ENCODE assay signal across 17 mouse cellular contexts in the genomic region with DNA sequence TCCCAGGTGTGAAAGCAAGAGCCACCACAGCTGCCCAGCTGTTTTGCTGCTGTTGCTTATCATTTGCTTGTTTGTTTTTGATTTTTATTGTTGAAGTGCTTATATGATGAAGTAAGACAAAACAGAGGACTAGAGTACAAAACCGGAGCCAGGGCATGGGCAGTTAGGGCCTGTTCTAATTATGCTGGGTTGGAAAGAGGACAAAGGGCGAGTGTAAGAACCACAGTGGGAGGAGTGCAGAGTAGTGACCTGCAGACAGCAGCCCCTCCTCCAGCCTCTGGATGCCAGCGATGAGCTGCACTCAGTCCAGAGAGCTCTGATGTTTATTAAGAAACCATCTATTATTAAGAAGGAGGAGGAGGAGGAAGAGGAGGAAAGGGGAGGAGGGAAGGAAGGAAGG. TPM values are rescaled to one million over a fixed set of nuclear protein-coding genes. Genes with fewer than 3 reads are reported as not detected.
DNase-seq lines count a peak whose midpoint lies in the region; ATAC-seq lines count a peak whose summit lies in the region.
"Had no signal": no experiment of that assay in that cellular context is flagged by ENCODE, and none has a peak within 500 bp of the region (broad histone marks: within the 10 kb centered on the region; RNA-seq: fewer than 3 reads in every experiment).

No protein-coding gene starts in this region.

- no peak overlapping the region for H3K27ac ChIP-seq in kidney, embryonic 15.5 days
- no peak overlapping the region for H3K27ac ChIP-seq in intestine, embryonic 16.5 days (ENCODE audit: low read length)
- H3K27ac ChIP-seq: forebrain, embryonic 13.5 days; hindbrain, embryonic 12.5 days had no signal

- H3K36me3 ChIP-seq in kidney, embryonic 15.5 days = no peaks in the 10 kb centered on the region
- no peaks in the 10 kb centered on the region for H3K36me3 ChIP-seq in intestine, embryonic 16.5 days (ENCODE audit: control insufficient read depth, insufficient read depth, low read length)
- H3K36me3 ChIP-seq: hindbrain, embryonic 12.5 days had no signal

- DNase-seq in kidney, adult 11 months = peak; percentile 55
- DNase-seq in adipocyte (ENCODE audit: low spot score) = peak; percentile 54
- DNase-seq in kidney, postnatal 36 days = peak; percentile 71 to 80
- DNase-seq in heart, adult 8-10 months (ENCODE audit: low spot score) = no peak
- no peak for DNase-seq in frontal cortex, postnatal 14 days (ENCODE audit: low spot score in 2 of 2)
- no peak for DNase-seq in gastrocnemius, postnatal 36 days
- DNase-seq: adrenal gland, adult 8-10 months; cerebellum, postnatal 14 days; gastrocnemius, postnatal 14 days; liver; lung, adult 18-20 months had no signal

- peaks cover 55% of the 10 kb centered on the region for H3K4me1 ChIP-seq in kidney, embryonic 15.5 days
- peaks cover 27% of the 10 kb centered on the region for H3K4me1 ChIP-seq in intestine, embryonic 16.5 days (ENCODE audit: control insufficient read depth, insufficient read depth, low read length)
- H3K4me1 ChIP-seq: megakaryocyte, embryonic 14.5 days had no signal

- intact Hi-C loops in gastrocnemius, postnatal 36 days (cut with DNase I) = no loop called here

- no peak overlapping the region for H3K9ac ChIP-seq in kidney, embryonic 15.5 days
- no peak overlapping the region for H3K9ac ChIP-seq in intestine, embryonic 16.5 days (ENCODE audit: low read depth, low read length)
- H3K9ac ChIP-seq: forebrain, embryonic 13.5 days; hindbrain, embryonic 12.5 days had no signal

- no peak overlapping the region for H3K4me3 ChIP-seq in kidney, embryonic 15.5 days (replicated peaks)
- H3K4me3 ChIP-seq in intestine, embryonic 16.5 days (ENCODE audit: low read length) = no peak overlapping the region
- H3K4me3 ChIP-seq: forebrain, embryonic 13.5 days; hindbrain, embryonic 12.5 days; megakaryocyte, embryonic 14.5 days had no signal

- no peaks in the 10 kb centered on the region for H3K9me3 ChIP-seq in kidney, embryonic 15.5 days (replicated peaks)
- no peaks in the 10 kb centered on the region for H3K9me3 ChIP-seq in intestine, embryonic 16.5 days (ENCODE audit: control insufficient read depth, low read length)
- H3K9me3 ChIP-seq: forebrain, embryonic 13.5 days; hindbrain, embryonic 12.5 days; megakaryocyte, embryonic 14.5 days had no signal

- no peak overlapping the region for H3K4me2 ChIP-seq in kidney, embryonic 15.5 days
- no peak overlapping the region for H3K4me2 ChIP-seq in intestine, embryonic 16.5 days (ENCODE audit: low read depth, low read length)
- H3K4me2 ChIP-seq: forebrain, embryonic 13.5 days; hindbrain, embryonic 12.5 days had no signal

- WGBS in kidney, embryonic 15.5 days = 50% methylated on average over 3 of the region's 3 CpGs
- 30% methylated on average over 3 of the region's 3 CpGs for WGBS in intestine, embryonic 16.5 days

- no peak for ATAC-seq in kidney, embryonic 15.5 days (replicated peaks; ENCODE audit: low FRiP score)
- ATAC-seq in intestine, embryonic 16.5 days = peak; percentile 68; the same call in 1 of the 2 replicates
- ATAC-seq: forebrain, embryonic 13.5 days; inflammation-experienced regulatory T-cells, adult 6 months had no signal

- H3K27me3 ChIP-seq in kidney, embryonic 15.5 days = 0 out of 2 replicates have a peak, but pooled peaks cover 6% of the 10 kb centered on the region
- no peaks in the 10 kb centered on the region for H3K27me3 ChIP-seq in intestine, embryonic 16.5 days (replicated peaks; ENCODE audit: control insufficient read depth, insufficient read depth, low read length)
- H3K27me3 ChIP-seq: forebrain, embryonic 13.5 days; hindbrain, embryonic 12.5 days had no signal

RNA-seq across cellular contexts. Expression of gene Col2a1, which starts 18.6 kb away (rescaled TPM):
- polyA plus RNA-seq in kidney, embryonic 15.5 days (2015; fragmentation: Nextera tagmentation; extraction: Ambion mirVana) = 18.9 and 27.0 TPM in 2 replicates
- polyA plus RNA-seq in intestine, embryonic 16.5 days (2015; fragmentation: Nextera tagmentation; extraction: Ambion mirVana) = 0.33 and 0.53 TPM in 2 replicates
- under 1 TPM in 2 of 4 experiments, not detected in 2; 0.06 to 0.19 TPM for total RNA-seq in heart, adult 8-10 months (2022)
- total RNA-seq in gastrocnemius, postnatal 36 days (2021) = 1 to 10 TPM; 1.9 to 3.5 TPM
- polyA plus RNA-seq: inflammation-experienced regulatory T-cells, adult 6 months had no signal

RNA-seq across cellular contexts. Expression of gene Tmem106c, which starts 59.1 kb away (rescaled TPM):
- polyA plus RNA-seq in kidney, embryonic 15.5 days (2015; fragmentation: Nextera tagmentation; extraction: Ambion mirVana) = 46.5 and 51.7 TPM in 2 replicates
- polyA plus RNA-seq in intestine, embryonic 16.5 days (2015; fragmentation: Nextera tagmentation; extraction: Ambion mirVana) = 47.5 and 51.6 TPM in 2 replicates
- total RNA-seq in heart, adult 8-10 months (2022) = 10 to 100 TPM; 12.8 to 17.9 (median 14.9) TPM
- 1 to 10 TPM; 4.5 to 5.2 TPM for total RNA-seq in gastrocnemius, postnatal 36 days (2021)

Comparison
In these comparisons a context has a peak if more than half of its experiments do, and no peak if none do; other contexts are left out.
1. DNase-seq: peak in kidney, adult 11 months (single experiment), adipocyte (single experiment) and kidney, postnatal 36 days (2 of 2); none in heart, adult 8-10 months (single experiment), frontal cortex, postnatal 14 days (0 of 2) and gastrocnemius, postnatal 36 days (0 of 2).